Mouse (Mus musculus) liver, embryonic 13.5 days (tissue): Measurements from ENCODE around the gene Ripk1. TPM values are rescaled to one million over a fixed set of nuclear protein-coding genes. Genes with fewer than 3 reads are reported as not detected.

Experiments
- ATAC-seq: fragments of 200-750 bp; cut with Nextera tagmentation; 2 replicates; pipeline ENCODE4 v1.8.0; 2017; ENCODE audit warnings: low read depth, mild to moderate bottlenecking, moderate number of reproducible peaks, moderate library complexity
- DNase-seq: peaks from one replicate; pipeline ENCODE4 v3.0.0; 2022
- H3K27ac ChIP-seq: fragments of 300-500 bp; sonication (generic); 2 replicates; pipeline ENCODE4 v1.5.1; 2015; ENCODE audit warnings: moderate library complexity, mild to moderate bottlenecking, inconsistent platforms
- H3K27me3 ChIP-seq: fragments of 300-500 bp; sonication (generic); 2 replicates; pipeline ENCODE4 v1.6.1; 2015; ENCODE audit warnings: mild to moderate bottlenecking, inconsistent platforms
- H3K36me3 ChIP-seq: fragments of 300-500 bp; sonication (generic); 2 replicates; pipeline ENCODE4 v1.6.1; 2015; ENCODE audit warnings: mild to moderate bottlenecking, inconsistent platforms
- H3K4me1 ChIP-seq: fragments of 300-500 bp; sonication (generic); replicated peaks from 2 replicates; pipeline ENCODE4 v1.6.1; 2015; ENCODE audit warnings: inconsistent platforms
- H3K4me2 ChIP-seq: fragments of 300-500 bp; sonication (generic); 2 replicates; pipeline ENCODE4 v1.6.1; 2015; ENCODE audit warnings: inconsistent platforms, mild to moderate bottlenecking, moderate library complexity
- H3K4me3 ChIP-seq: fragments of 300-500 bp; sonication (generic); replicated peaks from 2 replicates; pipeline ENCODE4 v1.5.1; 2015; ENCODE audit warnings: mild to moderate bottlenecking, inconsistent platforms
- H3K9ac ChIP-seq: fragments of 300-500 bp; sonication (generic); 2 replicates; pipeline ENCODE4 v1.6.1; 2015; ENCODE audit warnings: mild to moderate bottlenecking, inconsistent platforms
- H3K9me3 ChIP-seq: fragments of 300-500 bp; sonication (generic); replicated peaks from 2 replicates; pipeline ENCODE4 v1.6.1; 2016; ENCODE audit warnings: inconsistent platforms
- WGBS: fragments of 180-500 bp; shearing (Covaris S2); methylation state at CpG from one replicate; pipeline ENCODE4 v1.1.7; 2015; ENCODE audit not compliant: insufficient replicate concordance; 5-methylcytosine and 5-hydroxymethylcytosine counted together
- polyA plus RNA-seq: library from polyadenylated mRNA; unstranded; fragments of >200 nt; fragmentation: Nextera tagmentation; extraction: Ambion mirVana; gene quantifications from 2 replicates; pipeline ENCODE4 v1.2.1, GENCODE M21; 2015

Gene Ripk1
- polyA plus RNA-seq, 1 experiment from 2014 or later: 11.6 TPM

GRCm38 (mm10) chr13:33995197-33995596 is 7.0 kb upstream of the Ripk1 start:
- WGBS: 8% methylated on average over 1 of the region's 1 CpGs
- Histone ChIP-seq H3K27me3 (no peaks in the 10 kb centered on the region), H3K27ac (no peak overlapping the region), H3K36me3 (no peaks in the 10 kb centered on the region), H3K9ac (no peak overlapping the region), H3K4me1 (no peaks in the 10 kb centered on the region; the same call in 1 of the 2 replicates), H3K4me2 (no peak overlapping the region), H3K4me3 (no peak overlapping the region), H3K9me3 (no peaks in the 10 kb centered on the region)
- no peak for ATAC-seq
- DNase-seq: peak; percentile 40

- Histone ChIP-seq H3K36me3 (no peaks in the 10 kb centered on the region; the same call in 1 of the 2 replicates), H3K9ac (peak overlapping the region; percentile 87), H3K9me3 (no peaks in the 10 kb centered on the region), H3K4me1 (peaks cover 28% of the 10 kb centered on the region), H3K4me2 (peak overlapping the region; percentile 87), H3K4me3 (peak overlapping the region; percentile 91), H3K27ac (peak overlapping the region; percentile 86), H3K27me3 (no peaks in the 10 kb centered on the region)
- 1% methylated on average over 5 of the region's 5 CpGs for WGBS
- ATAC-seq (0 out of 2 replicates have a peak, but pooled peaks have one; percentile 3), DNase-seq (no peak)
Measured at GRCm38 (mm10) chr13:34003058-34003457, 895 bp downstream of the Ripk1 start.

- DNase-seq (no peak), ATAC-seq (no peak)
- WGBS: 53% methylated on average over 2 of the region's 2 CpGs
- Histone ChIP-seq H3K27me3 (no peaks in the 10 kb centered on the region), H3K4me2 (no peak overlapping the region), H3K36me3 (peaks cover 27% of the 10 kb centered on the region), H3K9me3 (no peaks in the 10 kb centered on the region), H3K9ac (no peak overlapping the region), H3K27ac (no peak overlapping the region), H3K4me3 (no peak overlapping the region), H3K4me1 (peaks cover 22% of the 10 kb centered on the region)
Measured at GRCm38 (mm10) chr13:34007234-34007633, 5.1 kb downstream of the Ripk1 start.

GRCm38 (mm10) chr13:34016927-34017569 is 14.9 kb downstream of the Ripk1 start:
- H3K4me2 ChIP-seq: no peak overlapping the region
- H3K27me3 ChIP-seq: no peaks in the 10 kb centered on the region
- H3K9me3 ChIP-seq: no peaks in the 10 kb centered on the region
- no peaks in the 10 kb centered on the region for H3K4me1 ChIP-seq
- no peak for ATAC-seq
- peaks cover 87% of the 10 kb centered on the region for H3K36me3 ChIP-seq
- 84% methylated on average over 9 of the region's 9 CpGs for WGBS
- DNase-seq: no peak
- no peak overlapping the region for H3K27ac ChIP-seq
- H3K9ac ChIP-seq: no peak overlapping the region
- no peak overlapping the region for H3K4me3 ChIP-seq

GRCm38 (mm10) chr13:34018521-34018920 is 16.4 kb downstream of the Ripk1 start:
- H3K36me3 ChIP-seq: peaks cover 90% of the 10 kb centered on the region
- H3K27ac ChIP-seq: no peak overlapping the region
- H3K9ac ChIP-seq: no peak overlapping the region
- H3K9me3 ChIP-seq: no peaks in the 10 kb centered on the region
- no peak overlapping the region for H3K4me2 ChIP-seq
- no peak for DNase-seq
- no peak for ATAC-seq
- H3K4me1 ChIP-seq: no peaks in the 10 kb centered on the region
- 83% methylated on average over 1 of the region's 1 CpGs for WGBS
- no peaks in the 10 kb centered on the region for H3K27me3 ChIP-seq
- H3K4me3 ChIP-seq: no peak overlapping the region

- H3K27ac ChIP-seq: no peak overlapping the region
- ATAC-seq: no peak
- no peak overlapping the region for H3K9ac ChIP-seq
Measured at GRCm38 (mm10) chr13:34021998-34022397, 19.8 kb downstream of the Ripk1 start.

GRCm38 (mm10) chr13:34032041-34032440 is 29.9 kb downstream of the Ripk1 start:
- H3K9ac ChIP-seq: no peak overlapping the region
- H3K9me3 ChIP-seq: no peaks in the 10 kb centered on the region
- WGBS: 38% methylated on average over 2 of the region's 2 CpGs
- no peaks in the 10 kb centered on the region for H3K27me3 ChIP-seq
- H3K4me1 ChIP-seq: peaks cover 13% of the 10 kb centered on the region
- DNase-seq (no peak), ATAC-seq (peak; percentile 55; the same call in 1 of the 2 replicates)
- H3K4me3 ChIP-seq: no peak overlapping the region
- no peak overlapping the region for H3K4me2 ChIP-seq
- no peak overlapping the region for H3K27ac ChIP-seq
- peaks cover 60% of the 10 kb centered on the region for H3K36me3 ChIP-seq

More at GRCm38 (mm10) chr13:34021998-34022397, 19.8 kb downstream of the Ripk1 start:
- Histone ChIP-seq H3K36me3 (peaks cover 65% of the 10 kb centered on the region), H3K4me1 (no peaks in the 10 kb centered on the region), H3K4me3 (no peak overlapping the region), H3K4me2 (no peak overlapping the region), H3K9me3 (no peaks in the 10 kb centered on the region), H3K27me3 (no peaks in the 10 kb centered on the region)
- DNase-seq: no peak
- 76% methylated on average over 2 of the region's 2 CpGs for WGBS

- H3K4me2 ChIP-seq: no peak overlapping the region
- peaks cover 24% of the 10 kb centered on the region for H3K4me1 ChIP-seq
- peaks cover 33% of the 10 kb centered on the region for H3K36me3 ChIP-seq
- DNase-seq (no peak), ATAC-seq (no peak)
- no peaks in the 10 kb centered on the region for H3K27me3 ChIP-seq
- H3K4me3 ChIP-seq: no peak overlapping the region
- H3K9ac ChIP-seq: no peak overlapping the region
- no peaks in the 10 kb centered on the region for H3K9me3 ChIP-seq
- WGBS: 75% methylated on average over 3 of the region's 3 CpGs
- H3K27ac ChIP-seq: no peak overlapping the region
Measured at GRCm38 (mm10) chr13:34035424-34035823, 33.3 kb downstream of the Ripk1 start.

GRCm38 (mm10) chr13:34036726-34037125 is 34.6 kb downstream of the Ripk1 start:
- Histone ChIP-seq H3K36me3 (peaks cover 22% of the 10 kb centered on the region), H3K27ac (0 out of 2 replicates have a peak overlapping the region, but pooled peaks have one; percentile 38), H3K4me3 (no peak overlapping the region), H3K4me1 (peaks cover 17% of the 10 kb centered on the region), H3K9me3 (no peaks in the 10 kb centered on the region), H3K4me2 (0 out of 2 replicates have a peak overlapping the region, but pooled peaks have one; percentile 85), H3K9ac (no peak overlapping the region; the same call in 1 of the 2 replicates), H3K27me3 (no peaks in the 10 kb centered on the region)
- no peak for ATAC-seq
- WGBS: 84% methylated on average over 5 of the region's 5 CpGs
- no peak for DNase-seq

- WGBS: under 1% methylated on average over 37 of the region's 37 CpGs
- no peaks in the 10 kb centered on the region for H3K9me3 ChIP-seq
- H3K27ac ChIP-seq: peak within 1 kb of the TSS; percentile 54
Measured at GRCm38 (mm10) chr13:34037172-34038055, 35.3 kb downstream of the Ripk1 start, which contains the start of gene Bphl. Gene Bphl, plus strand, starts transcription at chr13:34037597.

GRCm38 (mm10) chr13:34038056-34038432 is 35.9 kb downstream of the Ripk1 start:
- Histone ChIP-seq H3K4me1 (peaks cover 17% of the 10 kb centered on the region), H3K36me3 (peaks cover 10% of the 10 kb centered on the region), H3K9me3 (no peaks in the 10 kb centered on the region), H3K4me2 (peak overlapping the region; percentile 85), H3K4me3 (peak overlapping the region; percentile 79), H3K27ac (peak overlapping the region; percentile 54; the same call in 1 of the 2 replicates), H3K9ac (peak overlapping the region; percentile 88), H3K27me3 (no peaks in the 10 kb centered on the region)
- ATAC-seq (no peak), DNase-seq (no peak)
- WGBS: 41% methylated on average over 5 of the region's 5 CpGs

More at GRCm38 (mm10) chr13:34037172-34038055, 35.3 kb downstream of the Ripk1 start, which contains the start of gene Bphl:
- Histone ChIP-seq H3K36me3 (peaks cover 16% of the 10 kb centered on the region), H3K27me3 (no peaks in the 10 kb centered on the region), H3K4me1 (peaks cover 17% of the 10 kb centered on the region), H3K4me3 (peak within 1 kb of the TSS; percentile 79), H3K9ac (peak within 1 kb of the TSS; percentile 88), H3K4me2 (peak within 1 kb of the TSS; percentile 85)
- ATAC-seq (peak; percentile 90), DNase-seq (peak; percentile 86)
